Mouse (Mus musculus) midbrain, embryonic 11.5 days (tissue): ENCODE results near the gene Srp14. TPM values are rescaled to one million over a fixed set of nuclear protein-coding genes. Genes with fewer than 3 reads are reported as not detected.

Experiments used
- ATAC-seq: fragments of 200-750 bp; cut with Nextera tagmentation; 2 replicates; pipeline ENCODE4 v1.8.0; 2017; ENCODE audit warnings: moderate TSS enrichment, moderate library complexity; ENCODE audit not compliant: low FRiP score
- DNase-seq: peaks from one replicate; pipeline ENCODE4 v3.0.0; 2015; ENCODE audit warnings: low spot score; ENCODE audit errors: missing footprints
- H3K27ac ChIP-seq: fragments of 300-500 bp; sonication (generic); 2 replicates; pipeline ENCODE4 v1.5.1; 2014; ENCODE audit warnings: low read depth, low read length
- H3K27me3 ChIP-seq: fragments of 300-500 bp; sonication (generic); 2 replicates; pipeline ENCODE4 v1.6.1; 2014; ENCODE audit warnings: mild to moderate bottlenecking, low read length, moderate library complexity, mixed read lengths; ENCODE audit not compliant: control insufficient read depth, insufficient read depth
- H3K36me3 ChIP-seq: fragments of 300-500 bp; sonication (generic); 2 replicates; pipeline ENCODE4 v1.6.1; 2014; ENCODE audit warnings: mild to moderate bottlenecking, low read length, moderate library complexity, mixed read lengths; ENCODE audit not compliant: control insufficient read depth, insufficient read depth
- H3K4me1 ChIP-seq: fragments of 300-500 bp; sonication (generic); 2 replicates; pipeline ENCODE4 v1.6.1; 2014; ENCODE audit warnings: low read length; ENCODE audit not compliant: control insufficient read depth, insufficient read depth
- H3K4me2 ChIP-seq: fragments of 300-500 bp; sonication (generic); 2 replicates; pipeline ENCODE4 v1.6.1; 2014; ENCODE audit warnings: mild to moderate bottlenecking, moderate library complexity
- H3K4me3 ChIP-seq: fragments of 300-500 bp; sonication (generic); 2 replicates; pipeline ENCODE4 v1.5.1; 2014; ENCODE audit warnings: low read depth, low read length
- H3K9ac ChIP-seq: fragments of 300-500 bp; sonication (generic); 2 replicates; pipeline ENCODE4 v1.6.1; 2014; ENCODE audit warnings: low read length
- H3K9me3 ChIP-seq: fragments of 300-500 bp; sonication (generic); 2 replicates; pipeline ENCODE4 v1.6.1; 2016; ENCODE audit warnings: low read length; ENCODE audit not compliant: control insufficient read depth
- WGBS: fragments of 180-500 bp; shearing (Covaris S2); extraction: QIAGEN DNeasy Blood & Tissue Kit; methylation state at CpG from one replicate; pipeline ENCODE4 v1.1.7; 2014; 5-methylcytosine and 5-hydroxymethylcytosine counted together
- polyA plus RNA-seq: library from polyadenylated mRNA; unstranded; fragments of >200 nt; fragmentation: Nextera tagmentation; extraction: Ambion mirVana; gene quantifications from 2 replicates; pipeline ENCODE4 v1.2.1, GENCODE M21; 2014

Srp14 gene
- polyA plus RNA-seq, 1 experiment from 2014 or later = 293 TPM

DNA sequence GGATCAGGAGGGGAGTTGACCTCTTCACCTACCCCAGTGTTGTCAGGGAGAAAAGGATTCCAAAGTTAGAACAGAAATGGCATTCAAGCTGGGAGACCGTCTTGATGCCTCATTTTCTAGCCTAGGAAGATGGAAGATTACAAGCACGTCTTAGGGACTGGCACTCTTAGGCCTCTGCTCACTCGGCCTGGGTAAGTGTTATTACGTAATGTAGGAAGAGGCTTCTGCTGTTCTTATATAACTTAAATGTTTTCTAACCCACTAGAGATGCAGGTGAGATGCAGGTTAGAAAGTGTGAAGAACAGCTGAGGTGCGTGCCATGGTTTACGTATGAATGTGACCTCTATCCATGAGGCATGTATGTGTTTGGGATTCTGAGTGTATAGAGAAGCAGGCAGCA, 51.2 kb downstream of the Srp14 start:
- no peak for ATAC-seq
- no peaks in the 10 kb centered on the region; the same call in 1 of the 2 replicates for H3K36me3 ChIP-seq

More for the DNA sequence above, 51.2 kb downstream of the Srp14 start:
- Histone ChIP-seq H3K4me2 (no peak overlapping the region), H3K9ac (no peak overlapping the region), H3K27ac (no peak overlapping the region), H3K4me3 (no peak overlapping the region), H3K9me3 (no peaks in the 10 kb centered on the region), H3K4me1 (no peaks in the 10 kb centered on the region), H3K27me3 (no peaks in the 10 kb centered on the region)
- no peak for DNase-seq
- WGBS = 86% methylated on average over 6 of the region's 6 CpGs

Other genes starting within 250 kb of the Srp14 start
- gene Fsip1, start 222.7 kb downstream of the Srp14 start, polyA plus RNA-seq = 2.3 and 2.8 TPM in 2 replicates
- 0.25 TPM in 2 replicates for gene Gpr176, start 106.3 kb downstream of the Srp14 start, polyA plus RNA-seq
- gene Eif2ak4, start 91.1 kb downstream of the Srp14 start, polyA plus RNA-seq = 11.6 and 11.8 TPM in 2 replicates
- gene Bmf, start 70.0 kb upstream of the Srp14 start, polyA plus RNA-seq = 1.8 and 2.8 TPM in 2 replicates
- gene Bub1b, start 118.5 kb upstream of the Srp14 start, polyA plus RNA-seq = 115 and 122 TPM in 2 replicates
- 1.2 and 1.4 TPM in 2 replicates for gene Pak6, start 183.6 kb upstream of the Srp14 start, polyA plus RNA-seq
- gene Ankrd63, start 224.3 kb upstream of the Srp14 start, polyA plus RNA-seq = not detected in 2 replicates
- 0.20 and 0.33 TPM in 2 replicates for gene Plcb2, start 248.7 kb upstream of the Srp14 start, polyA plus RNA-seq